Mouse (Mus musculus) layer of hippocampus, postnatal 36 days (tissue): Measurements from ENCODE around the gene Pigp. TPM values are rescaled to one million over a fixed set of nuclear protein-coding genes. Genes with fewer than 3 reads are reported as not detected.

ENCODE experiments used
- DNase-seq, 2 experiments: peaks; one replicate each; pipeline ENCODE4 v3.0.0; 2022
- total RNA-seq, 2 experiments: library from RNA; stranded (reverse); gene quantifications; 2 replicates each; pipeline ENCODE4 v1.2.3; 2021

The Pigp gene
- 10 to 100 TPM; 32.3 to 39.3 TPM for total RNA-seq

DNA sequence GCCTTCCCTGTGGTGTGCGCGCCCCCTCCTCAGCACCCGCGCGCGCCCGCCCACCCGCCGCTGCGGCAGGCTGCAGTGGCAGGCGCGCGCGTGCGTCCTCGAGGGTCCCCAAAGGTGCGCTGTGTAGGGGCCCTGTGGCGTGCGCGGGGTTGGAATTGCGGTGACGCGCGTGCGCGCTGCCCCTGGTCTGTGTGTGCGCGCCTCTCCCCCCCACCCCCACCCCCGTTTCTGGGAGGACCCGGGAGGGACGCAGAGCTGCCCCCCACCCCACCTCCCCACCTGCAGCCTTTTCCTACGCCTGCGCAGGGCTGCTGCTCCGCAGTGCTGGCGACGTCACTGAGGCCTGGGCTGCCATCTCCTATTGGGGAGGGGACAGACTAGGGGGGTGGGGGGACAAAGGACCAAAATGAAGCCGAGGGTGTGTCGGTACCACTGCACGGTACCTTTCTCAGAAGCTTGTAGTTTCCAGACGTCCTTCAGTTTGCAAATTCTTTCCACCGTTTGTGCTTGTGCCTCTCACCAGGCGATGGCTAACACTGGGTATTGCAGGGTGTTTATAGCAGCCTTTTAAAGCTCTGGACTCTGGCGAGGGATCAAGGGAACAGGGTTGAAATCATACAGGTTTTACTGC, at the start of gene Pigp:
TSS of gene Pigp (minus strand) at position 542 of the 631 bp plus-strand sequence.
- peak; percentile 57 to 60 for DNase-seq

DNA sequence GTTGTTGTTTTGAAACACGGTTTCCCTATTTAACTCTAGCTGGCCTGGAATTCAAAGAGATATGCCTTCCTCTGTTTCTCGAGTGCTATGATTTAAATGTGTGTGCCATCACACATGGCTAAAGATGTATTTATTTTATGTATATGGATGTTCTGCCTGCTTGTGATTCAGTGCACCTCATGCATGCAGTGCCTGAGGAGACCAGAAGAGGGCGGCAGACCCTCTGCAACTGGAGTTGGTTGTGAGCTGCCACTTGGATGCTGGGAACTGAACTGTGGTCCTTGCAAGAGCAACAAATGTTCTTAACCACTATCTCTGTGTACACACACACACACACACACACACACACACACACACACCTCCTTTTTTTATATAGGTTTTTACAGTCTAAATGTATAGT, 48.9 kb upstream of the Pigp start:
- DNase-seq: no peak

DNA sequence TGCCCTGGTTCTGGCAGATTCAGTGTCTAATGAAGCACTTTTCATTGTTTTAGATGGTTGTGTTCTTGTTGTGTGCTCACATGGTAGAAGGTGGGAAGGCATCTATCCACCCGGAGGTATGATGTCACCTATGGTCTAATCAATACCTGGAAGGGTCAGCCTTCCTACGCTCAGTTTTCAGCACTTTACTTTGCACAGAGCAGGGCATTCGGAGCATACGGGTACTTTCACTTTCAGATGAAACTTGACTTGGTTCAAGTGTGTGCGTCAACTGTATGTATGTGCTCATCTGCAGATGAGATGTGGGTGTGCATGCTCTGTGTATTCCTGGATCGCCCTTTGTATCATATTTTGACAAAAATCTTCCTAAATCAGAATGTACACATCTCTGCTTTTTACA, 42.5 kb upstream of the Pigp start:
- DNase-seq: no peak

DNA sequence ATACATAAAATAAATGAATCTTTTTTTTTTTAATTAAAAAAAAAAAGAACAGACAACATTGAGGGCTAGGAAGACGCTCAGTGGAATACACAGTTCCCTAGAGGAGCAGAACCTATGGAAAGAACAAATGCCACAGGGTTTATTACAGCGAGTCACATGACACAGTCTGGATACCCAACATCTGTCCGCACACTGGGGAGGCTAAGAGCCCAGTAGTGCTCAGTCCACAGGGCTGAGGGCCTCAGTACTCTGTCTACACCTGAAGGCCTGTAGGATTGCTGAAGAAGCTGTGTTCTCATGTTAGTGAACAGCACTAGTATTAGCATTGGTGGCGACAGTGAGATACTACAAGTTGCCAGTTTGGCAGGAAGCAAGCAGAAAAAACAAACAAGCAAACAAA, 41.1 kb upstream of the Pigp start:
- DNase-seq: no peak

DNA sequence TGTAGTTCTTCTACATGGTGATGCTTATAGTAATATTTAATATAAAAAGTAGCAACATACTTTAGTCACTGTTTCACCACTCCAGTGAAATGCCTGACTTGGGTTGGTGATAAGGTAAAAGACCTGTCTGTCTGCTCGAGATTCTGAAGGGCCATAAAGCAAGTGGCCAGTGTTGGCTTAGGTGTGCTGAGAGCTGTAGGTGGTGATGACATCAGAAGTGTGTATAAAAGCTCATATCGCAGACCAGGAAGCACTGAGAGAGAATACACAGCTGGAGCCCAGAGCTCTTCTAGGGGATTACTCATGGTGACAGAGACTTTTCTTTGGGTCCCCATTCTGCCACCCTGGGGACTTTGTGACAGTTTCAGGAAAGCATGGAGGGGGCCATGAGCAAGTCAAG, 40.6 kb upstream of the Pigp start:
- no peak for DNase-seq

GRCm38 (mm10) chr16:94411287-94411686, 39.6 kb upstream of the Pigp start:
- DNase-seq: no peak

DNA sequence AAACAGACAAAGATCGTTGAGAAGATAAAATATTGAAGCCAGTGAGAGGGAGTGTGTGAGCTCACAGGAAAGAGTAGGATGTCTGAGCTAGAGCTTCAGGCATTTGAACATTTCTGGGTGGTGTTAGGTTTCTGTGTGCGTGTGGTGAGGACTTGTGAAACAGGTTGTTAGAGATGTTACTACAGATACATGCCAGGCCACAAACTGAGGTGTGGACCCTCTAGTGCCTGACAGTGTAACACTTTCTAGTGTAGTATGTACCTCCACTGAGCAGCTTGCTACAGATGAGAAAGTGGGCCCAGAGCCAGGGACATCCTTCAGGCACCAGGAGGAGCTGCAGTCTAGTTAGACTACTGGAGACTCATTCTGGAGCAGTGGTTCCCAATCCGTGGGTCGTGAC, 30.5 kb upstream of the Pigp start:
- DNase-seq: no peak

GRCm38 (mm10) chr16:94401636-94402035, 30.0 kb upstream of the Pigp start:
- no peak for DNase-seq

- DNase-seq: no peak
Observed at GRCm38 (mm10) chr16:94399141-94399540, 27.5 kb upstream of the Pigp start.

DNA sequence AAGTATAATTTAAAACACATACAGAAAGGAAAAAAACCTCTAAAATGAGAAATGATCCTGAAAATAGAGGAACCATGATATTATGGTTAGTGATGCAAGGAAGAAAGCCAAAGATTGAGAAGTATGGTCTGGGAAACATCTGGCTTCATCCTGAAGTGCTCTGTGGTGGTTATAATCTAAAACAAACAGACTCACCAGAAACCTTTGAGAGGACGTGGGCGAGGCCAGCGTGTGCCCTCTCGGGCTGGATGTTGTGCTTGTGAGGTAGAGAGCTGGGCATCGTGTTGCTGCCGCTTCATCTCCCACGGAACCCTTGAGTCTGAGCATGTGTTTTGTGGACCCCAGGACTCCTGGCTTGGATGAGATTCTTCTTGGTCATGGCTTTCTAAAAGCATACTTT, 25.0 kb upstream of the Pigp start:
- no peak for DNase-seq

- no peak for DNase-seq
Observed at GRCm38 (mm10) chr16:94395051-94395450, 23.4 kb upstream of the Pigp start.

DNA sequence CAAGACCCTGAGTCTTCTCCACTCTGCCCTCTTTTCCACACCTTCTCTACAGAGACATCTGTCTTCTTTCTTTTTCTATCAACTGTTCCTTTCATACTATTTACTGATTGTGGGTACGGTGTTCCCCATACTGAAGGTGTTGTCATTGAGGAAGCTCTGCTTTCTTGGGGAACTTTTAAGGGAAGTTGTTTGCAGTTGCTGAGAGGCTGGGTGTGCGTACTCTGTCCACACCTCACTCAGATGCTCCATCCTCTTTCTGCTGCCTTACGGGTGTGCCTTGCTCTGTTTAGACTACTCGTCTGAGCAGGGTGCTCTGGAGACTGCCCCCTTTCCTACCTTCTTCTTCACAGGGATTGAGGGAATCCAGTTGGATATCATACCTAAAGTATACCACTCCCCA, 20.7 kb upstream of the Pigp start:
- DNase-seq: no peak

GRCm38 (mm10) chr16:94387690-94388089, 16.0 kb upstream of the Pigp start:
- DNase-seq: no peak

DNA sequence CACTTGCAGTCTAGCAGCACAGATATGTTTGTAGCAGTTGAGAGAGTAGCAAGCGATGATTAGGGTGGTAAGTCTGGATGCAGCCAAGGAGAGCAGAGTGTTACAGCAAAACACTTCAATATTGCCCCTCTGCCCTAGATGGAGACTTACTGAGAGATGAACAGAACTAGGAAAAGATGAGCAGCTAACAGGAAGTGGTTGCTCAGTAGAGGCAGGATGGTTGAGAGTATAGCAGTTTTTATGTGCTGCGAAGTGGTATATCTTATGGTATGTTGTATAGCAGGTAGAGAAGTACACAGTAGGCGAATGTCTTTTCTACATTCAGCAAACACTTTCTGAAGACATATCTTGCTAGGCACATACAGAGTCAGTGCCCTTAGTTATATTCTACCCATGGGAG, 11.6 kb upstream of the Pigp start:
- DNase-seq: no peak

DNA sequence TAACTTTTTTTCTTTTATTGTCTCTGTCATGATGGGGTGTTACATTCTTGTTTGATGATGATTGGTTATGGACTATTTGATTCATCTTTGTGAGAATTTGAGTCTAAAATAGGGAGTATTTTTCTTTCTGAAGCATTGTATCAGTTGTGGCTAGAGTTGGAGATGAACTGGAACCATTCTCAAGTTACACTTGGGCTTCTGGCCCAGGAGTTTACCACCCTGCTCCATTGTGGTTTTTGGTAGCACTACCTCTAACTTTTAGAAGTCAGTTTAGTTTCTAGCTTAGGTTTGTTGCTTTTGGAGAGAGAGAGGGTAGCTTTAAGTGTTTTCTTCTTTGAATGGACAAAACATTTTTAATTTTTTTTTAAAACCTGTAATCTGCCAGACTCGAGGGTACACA, 7.7 kb upstream of the Pigp start:
- no peak for DNase-seq

DNA sequence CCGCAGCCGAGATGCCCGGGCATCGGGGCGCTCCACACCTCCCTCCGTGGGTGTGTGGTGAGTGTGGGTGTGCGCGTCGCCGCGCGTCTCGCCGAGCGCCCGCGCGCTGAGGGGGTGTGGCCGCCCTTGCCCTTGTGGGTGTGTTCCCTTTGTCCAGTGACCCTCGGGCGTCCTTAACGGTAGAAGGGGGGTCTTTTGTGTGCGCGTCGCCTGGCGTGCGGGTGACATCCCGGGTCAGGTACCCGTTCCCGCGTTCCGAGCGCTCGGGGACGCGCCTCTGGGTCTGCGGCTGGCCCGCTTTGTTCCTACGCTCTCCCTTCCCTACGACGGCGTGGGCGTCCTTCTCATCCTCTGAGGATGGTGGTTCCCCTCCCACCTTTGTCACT, 734 bp downstream of the Pigp start:
- peak in 1 of 2 experiments; percentile 59 for DNase-seq

GRCm38 (mm10) chr16:94370173-94370914, 1.3 kb downstream of the Pigp start, which contains the start of gene Ttc3:
Ttc3 (plus strand) TSS chr16:94370618.
- peak; percentile 96 to 97 for DNase-seq

DNA sequence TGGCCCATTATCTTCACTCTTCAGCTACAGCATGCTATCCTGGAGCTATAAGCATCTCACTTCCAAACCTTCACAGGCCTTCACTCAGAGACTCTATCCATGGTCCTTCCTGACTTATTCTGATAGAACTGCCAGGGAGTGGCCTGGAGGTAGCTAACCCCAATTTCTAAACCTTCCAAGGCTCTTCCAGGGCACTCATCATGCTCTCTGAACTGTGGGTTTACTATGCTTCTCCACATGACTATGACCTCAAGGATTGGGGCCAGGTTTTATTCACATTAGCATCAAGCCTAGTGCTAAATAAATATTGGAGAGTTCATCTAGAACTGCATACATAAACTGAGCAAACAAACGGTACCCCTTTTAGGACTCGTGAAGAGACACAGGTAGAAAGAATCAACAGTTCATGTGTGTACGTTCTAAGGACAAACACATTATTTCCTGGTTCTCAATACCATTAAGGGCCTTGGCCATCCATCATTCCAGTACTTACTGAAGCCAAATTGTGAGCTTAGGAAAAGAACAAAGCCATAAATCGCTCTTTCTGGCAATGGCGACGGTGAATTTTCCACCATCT, 2.0 kb downstream of the Pigp start:
- DNase-seq: no peak

DNA sequence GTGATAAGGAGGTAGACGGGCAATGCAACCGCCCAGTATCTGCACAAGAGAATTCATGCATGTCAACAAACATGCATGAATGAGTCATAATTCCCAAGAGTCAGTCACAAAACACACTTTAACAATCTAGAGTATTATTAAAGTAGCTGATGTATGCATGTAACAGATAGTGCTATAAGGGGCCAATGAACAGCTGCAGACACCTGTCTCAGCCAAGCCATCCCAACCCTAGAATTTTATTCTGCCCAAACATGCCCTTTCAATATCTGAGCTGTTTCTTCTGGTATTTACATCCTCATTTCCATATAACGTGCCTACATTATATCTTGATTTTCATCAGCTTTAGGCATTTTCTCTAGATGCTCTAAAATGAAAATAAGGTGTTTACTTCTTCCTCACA, 6.2 kb downstream of the Pigp start:
- no peak for DNase-seq

- DNase-seq: no peak
Observed at GRCm38 (mm10) chr16:94363814-94364213, 7.8 kb downstream of the Pigp start.

DNA sequence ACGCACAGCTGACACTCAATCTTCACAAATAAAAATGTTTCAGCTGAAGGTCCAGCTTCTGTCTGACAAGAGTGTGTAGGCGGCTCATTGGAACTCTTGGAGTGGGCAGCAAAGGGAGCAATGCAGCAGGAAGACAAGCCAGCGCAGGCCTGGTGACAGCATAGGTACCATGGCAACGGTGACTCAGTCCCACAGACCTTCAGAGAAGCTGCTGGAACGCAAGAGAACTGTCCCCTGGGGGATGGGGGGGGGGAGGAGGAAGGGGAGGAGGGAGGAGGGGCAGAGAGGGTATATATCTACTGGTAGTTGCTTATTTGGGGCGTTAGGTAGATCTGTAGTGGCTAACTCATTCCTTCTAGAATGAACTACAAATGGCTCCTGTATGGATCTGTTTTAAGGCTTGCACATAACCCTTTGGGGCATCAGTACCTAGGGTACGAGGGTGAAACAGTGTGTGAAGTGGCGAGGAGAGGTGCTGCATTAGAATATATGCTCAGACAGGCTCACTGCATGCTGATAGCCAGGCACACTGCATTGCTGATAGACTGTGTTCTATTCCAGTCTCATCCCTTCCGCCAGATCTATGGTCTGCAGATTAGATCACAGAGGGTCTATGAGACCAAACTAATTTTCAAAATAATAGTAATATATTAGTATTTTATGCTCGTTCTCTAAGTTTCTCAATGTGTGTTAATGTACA, 9.3 kb downstream of the Pigp start:
- DNase-seq: peak; percentile 69 to 72

GRCm38 (mm10) chr16:94360578-94361350, 10.9 kb downstream of the Pigp start:
- DNase-seq: no peak

DNA sequence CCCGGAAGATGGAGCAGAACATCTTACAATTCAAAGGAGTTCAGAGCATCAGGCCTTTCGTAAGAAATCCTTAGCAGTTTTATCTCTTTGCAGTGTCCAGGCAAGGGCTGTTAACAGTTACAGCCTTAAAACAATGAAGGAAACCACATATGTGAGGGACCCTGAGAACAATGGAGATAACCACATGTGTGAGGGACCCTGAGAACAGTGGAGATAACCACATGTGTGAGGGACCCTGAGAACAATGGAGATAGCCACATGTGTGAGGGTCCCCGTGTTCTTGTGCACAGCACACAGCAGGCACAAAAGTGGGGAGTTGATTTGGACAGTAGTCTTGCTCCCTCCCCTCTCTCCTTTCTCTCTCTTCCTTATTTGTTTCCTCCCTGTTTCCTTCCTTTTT, 13.6 kb downstream of the Pigp start:
- no peak for DNase-seq
